Mouse (Mus musculus): ENCODE data around the gene Hexim1. TPM values are rescaled to one million over a fixed set of nuclear protein-coding genes. Genes with fewer than 3 reads are reported as not detected.

Gene Hexim1
- total RNA-seq (2022): 10 to 100 TPM; 34.4 to 38.5 (median 35.6) TPM

- DNase-seq (ENCODE audit: low spot score in 2 of 2): peak; percentile 99
Observed at GRCm38 (mm10) chr11:103116008-103116818, at the start of gene Hexim1. Gene Hexim1 (plus strand): TSS chr11:103116231.

- DNase-seq (ENCODE audit: low spot score in 2 of 2): no peak
Observed at GRCm38 (mm10) chr11:103067051-103067361, 49.0 kb upstream of the Hexim1 start.

DNA sequence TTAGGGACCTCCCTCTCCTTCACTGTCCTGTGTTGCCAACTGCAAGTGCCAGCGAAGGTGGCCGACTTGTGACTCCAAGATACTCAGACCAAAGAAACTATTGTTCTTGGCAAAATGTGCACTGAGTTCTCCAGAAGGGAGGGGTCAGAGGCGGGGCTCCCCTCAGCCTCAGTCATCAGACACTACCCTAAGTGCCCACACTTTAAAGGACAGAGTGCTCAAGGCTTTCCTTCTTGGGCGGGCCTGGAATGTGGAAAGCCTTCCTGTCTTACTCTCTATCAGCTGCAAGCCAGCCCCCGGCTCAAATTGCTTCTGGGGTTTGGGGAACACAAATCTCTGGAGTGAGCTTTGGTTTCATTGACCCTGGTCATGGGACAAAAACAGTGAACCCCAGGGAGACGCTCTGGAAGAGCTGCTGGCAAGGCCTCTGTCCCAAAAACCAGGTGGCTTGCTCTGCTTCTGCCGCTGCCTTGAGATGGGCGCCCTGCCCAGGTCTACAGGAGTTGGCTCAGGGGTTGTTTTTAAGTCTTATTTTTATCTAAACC, 48.5 kb upstream of the Hexim1 start:
- no peak for DNase-seq (ENCODE audit: low spot score in 2 of 2)

- no peak for DNase-seq (ENCODE audit: low spot score in 2 of 2)
Observed at GRCm38 (mm10) chr11:103068272-103068671, 47.8 kb upstream of the Hexim1 start.

- peak in 1 of 2 experiments; percentile 4 for DNase-seq (ENCODE audit: low spot score in 2 of 2)
Observed at GRCm38 (mm10) chr11:103068884-103069283, 47.1 kb upstream of the Hexim1 start.

DNA sequence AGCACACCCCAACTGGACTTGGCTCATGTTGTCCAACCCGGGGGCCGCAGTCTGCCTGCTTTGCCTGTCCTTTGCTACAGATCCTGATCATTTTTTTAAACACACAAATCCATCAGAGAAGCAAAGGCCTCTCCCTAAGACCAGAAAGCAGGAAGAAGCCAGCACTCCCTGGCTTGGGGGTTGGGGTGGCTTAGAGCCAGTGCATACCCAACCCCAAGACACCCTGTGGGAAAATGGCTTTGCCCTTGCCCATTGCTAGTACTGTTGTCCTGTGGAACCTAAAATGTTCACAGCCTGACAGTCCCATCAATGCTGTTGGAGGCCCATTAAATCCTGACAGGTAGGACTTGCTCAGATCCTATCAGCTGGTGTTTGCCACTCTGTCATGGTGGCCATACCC, 46.3 kb upstream of the Hexim1 start:
- DNase-seq (ENCODE audit: low spot score in 2 of 2): peak in 1 of 2 experiments; percentile 4

GRCm38 (mm10) chr11:103070322-103070880, 45.6 kb upstream of the Hexim1 start:
- peak in 1 of 2 experiments; percentile 12 for DNase-seq (ENCODE audit: low spot score in 2 of 2)

- DNase-seq (ENCODE audit: low spot score in 2 of 2): no peak
Observed at GRCm38 (mm10) chr11:103073671-103074070, 42.4 kb upstream of the Hexim1 start.

DNA sequence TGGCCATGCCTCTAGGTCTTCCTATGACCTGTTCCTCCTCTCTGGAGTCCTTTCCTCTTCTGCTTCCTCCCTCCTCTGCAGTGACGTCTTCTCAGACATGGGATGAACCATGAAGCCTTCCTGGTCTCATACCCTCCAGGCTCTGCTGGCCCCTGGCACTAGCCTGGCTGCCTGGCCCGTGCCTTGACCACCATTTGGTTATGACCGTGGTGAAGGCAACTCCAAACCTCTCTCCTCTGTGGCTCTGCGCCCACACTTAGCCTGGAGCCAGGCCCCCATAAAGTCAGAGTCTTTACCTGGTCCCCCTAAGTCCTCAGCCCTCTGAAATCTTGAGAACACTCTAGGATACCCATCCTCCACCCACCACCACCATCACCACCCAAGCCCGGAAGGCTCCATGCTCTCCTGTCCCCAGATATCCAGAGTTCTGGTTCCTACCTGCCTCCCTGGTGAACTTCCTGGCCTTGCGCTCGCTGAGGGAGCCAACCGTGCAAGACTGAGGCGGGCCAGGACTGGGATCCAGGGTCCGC, 41.8 kb upstream of the Hexim1 start:
- DNase-seq (ENCODE audit: low spot score in 2 of 2): no peak

DNA sequence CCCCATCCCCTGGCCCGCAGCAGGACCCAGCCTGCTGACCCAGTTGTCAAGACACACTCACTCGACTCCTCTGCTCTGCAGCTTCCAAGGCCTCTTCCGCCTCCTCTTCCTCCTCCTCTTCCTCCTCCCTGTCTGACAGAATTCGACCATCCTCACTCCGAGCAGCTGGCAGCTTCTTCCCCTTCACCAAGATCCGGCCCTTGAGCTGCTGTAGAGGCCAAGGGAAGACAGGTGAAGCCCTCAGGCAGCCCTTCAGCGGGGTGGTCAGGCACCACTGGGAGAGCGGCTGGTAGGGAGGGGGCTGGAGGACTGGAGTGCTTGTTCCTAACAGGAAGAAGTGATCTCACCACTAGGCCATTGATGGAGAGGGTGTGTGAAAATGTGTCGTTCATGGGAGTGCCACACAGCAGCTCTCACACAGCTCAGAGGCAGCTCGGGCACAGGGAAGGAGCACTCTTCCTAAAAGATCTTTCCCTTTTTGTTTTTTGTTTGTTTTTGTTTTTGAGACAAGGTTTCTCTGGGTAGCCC, 41.2 kb upstream of the Hexim1 start:
- no peak for DNase-seq (ENCODE audit: low spot score in 2 of 2)

DNA sequence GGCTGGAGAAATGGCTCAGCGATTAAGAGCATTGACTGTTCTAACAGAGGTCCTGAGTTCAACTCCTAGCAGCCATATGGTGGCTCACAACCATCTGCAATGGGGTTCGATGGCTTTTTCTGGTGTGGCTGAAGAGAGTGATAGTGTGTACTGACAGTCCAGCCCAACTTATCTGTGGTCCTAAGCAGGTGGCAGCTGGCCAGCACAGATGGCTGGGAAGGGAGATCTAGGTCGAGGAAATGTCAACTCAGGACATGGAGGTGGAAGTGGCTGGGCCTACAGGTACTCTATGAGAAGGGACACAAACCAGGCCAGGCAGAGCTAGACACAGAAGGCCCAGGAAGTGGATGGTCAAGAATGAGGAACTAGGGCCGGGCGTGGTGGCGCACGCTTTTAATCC, 40.0 kb upstream of the Hexim1 start:
- DNase-seq (ENCODE audit: low spot score in 2 of 2): no peak

GRCm38 (mm10) chr11:103076581-103076980, 39.5 kb upstream of the Hexim1 start:
- DNase-seq (ENCODE audit: low spot score in 2 of 2): no peak

- no peak for DNase-seq (ENCODE audit: low spot score in 2 of 2)
Observed at GRCm38 (mm10) chr11:103078131-103078530, 37.9 kb upstream of the Hexim1 start.

DNA sequence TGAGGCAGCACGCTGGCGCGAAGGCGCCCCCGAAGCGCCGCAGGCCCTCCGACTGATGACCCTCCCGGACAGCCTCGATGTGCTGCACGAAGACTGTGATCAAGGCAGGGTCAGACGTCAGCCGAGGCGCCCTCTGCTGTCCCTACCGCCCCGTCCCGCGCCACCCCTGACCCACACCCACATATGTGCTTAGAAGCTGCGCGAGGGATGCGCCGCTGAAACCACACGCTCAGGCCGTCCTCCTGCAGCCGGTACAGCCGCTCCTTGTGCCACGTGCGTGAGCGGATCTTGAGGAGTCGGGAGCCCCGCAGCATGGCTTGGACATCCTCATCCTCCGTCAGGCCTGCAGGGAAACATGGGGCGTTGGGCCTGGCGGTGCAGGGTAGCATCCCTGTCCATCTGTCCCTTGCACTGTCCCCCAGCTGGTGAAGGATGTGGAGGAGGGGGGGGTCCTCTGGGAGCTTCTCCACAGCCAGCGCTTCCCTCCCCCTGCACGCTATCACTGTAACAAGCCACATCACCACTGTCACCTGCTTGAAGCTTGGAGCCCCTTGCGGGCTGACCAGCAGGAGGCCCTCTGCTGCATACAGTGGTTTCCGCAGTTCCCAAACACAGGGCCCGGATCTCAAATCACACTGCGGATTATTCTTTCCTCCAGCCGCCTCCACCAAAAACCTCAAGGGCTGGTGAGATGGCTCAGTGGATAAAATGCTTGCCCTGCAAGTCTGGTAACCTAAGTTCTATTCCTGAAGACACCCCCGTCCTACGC, 35.5 kb upstream of the Hexim1 start:
- DNase-seq (ENCODE audit: low spot score in 2 of 2): no peak

- DNase-seq (ENCODE audit: low spot score in 2 of 2): no peak
Observed at GRCm38 (mm10) chr11:103081631-103082030, 34.4 kb upstream of the Hexim1 start.

GRCm38 (mm10) chr11:103093306-103093705, 22.7 kb upstream of the Hexim1 start:
- no peak for DNase-seq (ENCODE audit: low spot score in 2 of 2)

DNA sequence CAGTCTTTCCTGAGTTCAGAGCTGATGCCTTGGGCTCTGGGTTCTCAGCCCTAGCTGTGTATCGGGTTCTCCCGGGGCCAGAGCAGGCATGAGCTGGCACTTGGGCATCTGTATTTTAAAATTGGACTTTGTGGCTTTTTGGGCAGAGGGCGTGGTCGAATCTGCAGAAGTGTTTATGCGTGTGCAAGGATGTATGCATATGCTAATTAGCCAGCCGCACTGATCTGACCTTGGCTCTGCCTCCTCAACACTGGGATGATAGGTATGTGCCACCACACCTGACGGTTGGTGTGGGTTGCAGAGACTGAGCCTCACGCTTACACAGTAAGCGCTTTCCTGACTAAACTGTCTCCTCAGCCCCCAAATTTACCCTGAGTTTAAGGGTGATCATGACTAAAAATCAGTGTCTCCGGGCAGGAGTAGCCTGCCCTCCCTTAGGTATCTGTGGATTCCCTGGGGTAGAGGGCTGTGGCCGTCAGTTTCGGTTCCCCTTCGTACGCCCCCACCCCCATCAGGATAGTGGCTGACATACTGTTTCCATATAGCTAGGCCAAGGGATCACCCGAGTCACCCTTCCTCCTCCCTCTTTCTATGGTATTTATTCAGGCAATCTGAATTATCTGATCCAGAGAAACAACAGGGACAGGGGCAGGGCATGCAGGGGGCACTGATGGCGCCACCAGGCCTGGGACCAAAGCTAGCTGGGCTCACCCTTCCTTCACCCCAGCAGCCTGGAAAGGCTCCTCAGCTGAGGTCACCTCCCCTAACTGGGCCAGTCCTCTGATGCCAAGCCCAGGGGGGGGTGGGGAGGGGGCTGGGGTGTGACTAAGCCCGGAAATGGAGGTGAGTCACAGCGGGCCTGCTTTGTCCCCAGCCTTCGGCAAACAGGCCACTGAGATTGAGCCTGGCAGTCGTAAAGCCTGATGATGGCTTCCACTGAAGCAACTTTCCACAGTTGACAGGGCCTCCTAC, 21.9 kb upstream of the Hexim1 start:
- no peak for DNase-seq (ENCODE audit: low spot score in 2 of 2)

- no peak for DNase-seq (ENCODE audit: low spot score in 2 of 2)
Observed at GRCm38 (mm10) chr11:103095107-103095670, 20.8 kb upstream of the Hexim1 start.

DNA sequence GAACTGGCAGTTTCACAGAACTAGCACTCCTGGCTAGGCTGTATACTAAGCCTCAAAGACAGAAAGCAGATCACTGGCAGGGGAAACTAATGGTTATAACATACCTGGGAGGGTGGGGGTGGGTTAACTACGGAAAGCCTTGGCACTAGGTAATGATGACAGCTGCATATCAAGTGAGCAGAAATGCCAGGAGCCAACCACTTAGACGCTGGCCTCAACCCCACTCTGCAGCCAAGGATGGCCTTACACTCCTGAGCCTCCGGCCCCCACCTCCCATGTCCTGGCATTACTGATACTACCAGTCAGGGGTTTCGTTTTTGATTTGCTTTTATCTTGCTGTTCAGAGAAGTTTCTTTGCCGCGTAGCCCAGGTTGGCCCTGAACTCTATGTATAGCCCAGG, 20.2 kb upstream of the Hexim1 start:
- no peak for DNase-seq (ENCODE audit: low spot score in 2 of 2)

Measured in left cerebral cortex, adult 8-10 months (tissue).